Mouse (Mus musculus) liver, embryonic 11.5 days (tissue): ENCODE measurements around the gene Tank. TPM values are rescaled to one million over a fixed set of nuclear protein-coding genes. Genes with fewer than 3 reads are reported as not detected.

Source experiments
- ATAC-seq: fragments of 200-750 bp; cut with Nextera tagmentation; replicated peaks from 2 replicates; pipeline ENCODE4 v1.8.0; 2017; ENCODE audit warnings: moderate number of reproducible peaks, mild to moderate bottlenecking, moderate TSS enrichment, moderate library complexity; ENCODE audit not compliant: low FRiP score
- DNase-seq: peaks from one replicate; pipeline ENCODE4 v3.0.0-alpha.2; 2017; ENCODE audit warnings: low spot score
- H3K27ac ChIP-seq: fragments of 300-500 bp; sonication (generic); 2 replicates; pipeline ENCODE4 v1.5.1; 2014; ENCODE audit warnings: mild to moderate bottlenecking, low read depth, low read length, control low read depth
- H3K27me3 ChIP-seq: fragments of 300-500 bp; sonication (generic); replicated peaks from 2 replicates; pipeline ENCODE4 v1.6.1; 2014; ENCODE audit warnings: low read length, mixed read lengths; ENCODE audit not compliant: control insufficient read depth, insufficient read depth
- H3K36me3 ChIP-seq: fragments of 300-500 bp; sonication (generic); 2 replicates; pipeline ENCODE4 v1.6.1; 2014; ENCODE audit warnings: mild to moderate bottlenecking, low read length, moderate library complexity, mixed read lengths; ENCODE audit not compliant: control insufficient read depth, insufficient read depth
- H3K4me1 ChIP-seq: fragments of 300-500 bp; sonication (generic); replicated peaks from 2 replicates; pipeline ENCODE4 v1.6.1; 2014; ENCODE audit warnings: low read length, mixed read lengths; ENCODE audit not compliant: control insufficient read depth, insufficient read depth
- H3K4me2 ChIP-seq: fragments of 300-500 bp; sonication (generic); 2 replicates; pipeline ENCODE4 v1.6.1; 2014; ENCODE audit warnings: mild to moderate bottlenecking, control low read depth, moderate library complexity
- H3K4me3 ChIP-seq: fragments of 300-500 bp; sonication (generic); 2 replicates; pipeline ENCODE4 v1.5.1; 2014; ENCODE audit warnings: low read depth, low read length, control low read depth
- H3K9ac ChIP-seq: fragments of 300-500 bp; sonication (generic); 2 replicates; pipeline ENCODE4 v1.6.1; 2014; ENCODE audit warnings: low read depth, low read length, control low read depth
- H3K9me3 ChIP-seq: fragments of 300-500 bp; sonication (generic); 2 replicates; pipeline ENCODE4 v1.6.1; 2016; ENCODE audit warnings: low read length, inconsistent platforms, mixed read lengths; ENCODE audit not compliant: control insufficient read depth
- WGBS: fragments of 180-500 bp; shearing (Covaris S2); extraction: QIAGEN DNeasy Blood & Tissue Kit; methylation state at CpG from one replicate; pipeline ENCODE4 v1.1.7; 2014; 5-methylcytosine and 5-hydroxymethylcytosine counted together
- polyA plus RNA-seq: library from polyadenylated mRNA; unstranded; fragments of >200 nt; fragmentation: Nextera tagmentation; extraction: Ambion mirVana; gene quantifications from 2 replicates; pipeline ENCODE4 v1.2.1, GENCODE M21; 2014

The Tank gene
- polyA plus RNA-seq, 1 experiment from 2014 or later = 34.0 TPM

DNA sequence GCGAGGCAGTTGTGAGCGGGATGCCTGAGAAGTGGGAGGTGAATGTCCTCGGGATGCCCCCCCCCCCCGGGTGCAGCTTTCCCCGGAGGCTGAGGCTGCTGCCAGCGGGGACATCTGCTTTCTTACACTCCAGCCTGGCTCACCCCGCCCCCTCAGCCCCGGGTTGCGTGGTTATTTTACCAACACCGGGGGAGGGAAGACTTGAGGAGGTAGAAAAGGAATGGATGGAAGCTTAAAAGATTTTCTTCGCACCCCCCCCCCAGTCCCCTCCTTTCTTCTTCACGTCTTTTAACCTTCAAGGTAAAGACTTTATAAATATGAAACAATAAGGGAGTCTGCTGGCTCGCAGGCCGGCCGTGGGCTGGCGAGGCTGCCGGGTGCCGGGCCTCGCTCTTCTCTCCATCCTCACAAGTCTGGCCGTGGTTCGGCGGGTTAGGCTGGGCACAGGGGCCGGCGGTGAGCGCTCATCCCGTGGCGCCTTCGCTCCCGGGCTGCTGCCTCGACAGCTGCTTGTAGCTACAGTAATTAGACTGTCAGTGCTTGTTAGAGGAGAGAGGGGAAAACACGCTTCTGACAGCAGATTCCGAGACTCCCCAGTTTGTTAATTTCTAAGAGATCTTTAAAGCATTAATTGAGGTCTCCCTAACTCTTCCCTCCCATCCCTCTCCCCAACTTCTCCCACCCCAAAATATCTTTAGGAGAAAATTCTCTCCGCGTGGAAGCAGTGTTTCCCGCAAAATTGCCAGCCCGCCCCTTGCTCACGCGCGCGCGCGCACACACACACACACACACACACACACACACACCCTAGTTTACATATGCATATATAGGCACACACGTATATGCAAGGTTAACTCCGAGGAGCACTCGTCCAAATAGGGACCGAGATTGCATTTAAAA, 77.2 kb downstream of the Tank start:
- DNase-seq (peak; percentile 50), ATAC-seq (peak; percentile 44)
- no peaks in the 10 kb centered on the region for H3K9me3 ChIP-seq
- no peak overlapping the region for H3K27ac ChIP-seq
- H3K4me1 ChIP-seq = peaks cover 6% of the 10 kb centered on the region
- 2% methylated on average over 45 of the region's 46 CpGs for WGBS
- H3K36me3 ChIP-seq = no peaks in the 10 kb centered on the region
- H3K27me3 ChIP-seq = peaks cover 5% of the 10 kb centered on the region
- peak overlapping the region; percentile 61 for H3K9ac ChIP-seq
- peak overlapping the region; percentile 98 for H3K4me2 ChIP-seq
- H3K4me3 ChIP-seq = peak overlapping the region; percentile 59

DNA sequence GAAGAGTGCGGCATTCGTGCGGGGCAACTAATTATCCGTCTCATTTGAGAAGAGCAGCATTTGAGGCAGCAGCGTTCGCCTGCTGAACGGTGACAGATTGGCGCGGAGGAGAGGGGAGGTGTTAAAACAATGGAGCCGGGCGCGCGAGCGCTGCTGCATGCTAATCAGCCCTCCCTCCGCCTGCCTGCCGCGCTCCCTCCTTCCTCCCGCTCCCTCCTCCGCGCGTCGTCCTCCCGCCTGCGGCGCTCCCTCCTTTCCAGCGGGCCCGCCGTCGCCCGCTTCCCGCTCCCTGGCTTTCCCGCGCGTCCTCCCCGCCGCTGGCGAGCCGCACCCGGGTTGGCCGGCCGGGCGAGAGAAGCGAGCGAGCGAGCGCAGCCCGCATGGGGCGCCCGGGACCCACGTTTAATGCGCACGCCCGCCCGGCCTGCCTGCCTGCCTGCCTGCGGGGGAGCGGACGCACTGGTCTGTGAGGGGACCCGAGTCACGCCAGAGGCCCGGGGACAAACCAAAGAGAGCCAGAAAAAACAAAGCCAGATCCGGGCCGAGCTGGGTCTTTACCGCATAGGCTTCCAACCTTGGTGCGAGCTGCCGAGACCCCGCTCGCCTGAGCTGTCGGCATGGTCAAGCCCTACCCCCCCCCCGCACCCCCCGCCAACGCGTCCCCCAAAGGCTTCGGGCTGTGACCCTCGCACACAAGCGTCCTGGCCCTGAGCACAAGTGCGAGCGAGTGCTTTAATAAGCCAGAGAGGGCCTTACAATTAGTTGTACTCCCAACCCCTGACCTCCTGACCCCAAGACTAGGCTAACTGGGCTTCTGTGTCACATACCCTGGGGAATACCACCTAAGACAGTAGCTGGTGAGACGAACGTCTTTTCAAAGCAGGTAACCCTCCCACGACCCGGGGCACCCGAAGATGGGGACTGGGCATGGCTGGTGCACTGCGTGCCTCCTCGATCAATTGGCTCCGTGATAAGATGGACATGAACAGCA, 78.3 kb downstream of the Tank start:
- no peak overlapping the region for H3K27ac ChIP-seq
- peaks cover 6% of the 10 kb centered on the region for H3K4me1 ChIP-seq
- H3K27me3 ChIP-seq = peaks cover 5% of the 10 kb centered on the region
- DNase-seq (peak; percentile 76), ATAC-seq (peak; percentile 82)
- no peaks in the 10 kb centered on the region for H3K9me3 ChIP-seq
- peak overlapping the region; percentile 61 for H3K9ac ChIP-seq
- peak overlapping the region; percentile 98 for H3K4me2 ChIP-seq
- no peaks in the 10 kb centered on the region for H3K36me3 ChIP-seq
- peak overlapping the region; percentile 59 for H3K4me3 ChIP-seq
- WGBS = 2% methylated on average over 73 of the region's 85 CpGs

DNA sequence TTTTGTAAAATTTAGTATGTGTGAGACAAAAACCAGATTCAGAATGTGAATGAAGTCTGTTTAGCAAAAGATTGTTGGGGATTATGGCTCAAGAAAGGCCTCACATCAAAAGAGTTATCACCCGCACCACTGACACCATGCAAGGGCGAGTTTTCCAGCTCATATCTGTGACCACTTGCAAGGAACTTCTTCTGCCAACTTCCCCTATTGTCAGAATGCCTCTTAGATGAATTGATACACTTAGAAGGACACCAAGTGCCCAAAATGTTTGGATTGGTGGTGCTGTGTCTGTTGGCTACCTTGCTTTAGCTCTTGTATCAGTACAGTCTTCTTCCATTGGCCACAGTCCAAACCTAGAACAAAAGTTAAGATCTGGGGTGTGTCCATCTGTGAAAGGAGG, 80.9 kb downstream of the Tank start:
- H3K27me3 ChIP-seq = peaks cover 5% of the 10 kb centered on the region
- H3K9ac ChIP-seq = no peak overlapping the region
- WGBS = 56% methylated on average over 2 of the region's 2 CpGs
- ATAC-seq (no peak), DNase-seq (no peak)
- H3K4me3 ChIP-seq = no peak overlapping the region
- H3K9me3 ChIP-seq = no peaks in the 10 kb centered on the region
- H3K36me3 ChIP-seq = no peaks in the 10 kb centered on the region
- H3K4me2 ChIP-seq = no peak overlapping the region
- H3K27ac ChIP-seq = no peak overlapping the region
- peaks cover 6% of the 10 kb centered on the region for H3K4me1 ChIP-seq

DNA sequence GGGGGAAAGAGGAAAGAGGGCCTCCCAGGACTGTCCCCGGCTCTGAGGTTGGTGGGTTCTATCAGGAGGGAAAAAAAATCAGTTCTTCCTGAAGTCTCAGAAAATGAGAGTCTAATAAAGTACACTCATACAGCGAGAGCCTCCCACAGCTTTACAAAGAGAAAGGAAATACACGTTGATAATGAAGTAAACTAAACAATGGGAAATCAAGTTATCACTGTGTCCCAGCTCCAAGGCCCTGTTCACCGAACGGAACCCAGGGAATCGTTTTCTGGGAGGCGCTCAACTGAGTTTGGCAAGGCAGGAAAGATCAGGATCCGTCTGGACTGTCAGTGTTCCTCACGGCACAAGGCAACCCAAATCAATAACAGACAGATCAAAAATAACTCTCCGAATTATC, 84.4 kb downstream of the Tank start:
- no peak overlapping the region for H3K27ac ChIP-seq
- no peaks in the 10 kb centered on the region for H3K36me3 ChIP-seq
- DNase-seq = no peak
- no peak overlapping the region for H3K9ac ChIP-seq
- no peaks in the 10 kb centered on the region for H3K27me3 ChIP-seq
- H3K9me3 ChIP-seq = no peaks in the 10 kb centered on the region
- H3K4me3 ChIP-seq = no peak overlapping the region
- ATAC-seq = no peak
- H3K4me2 ChIP-seq = no peak overlapping the region
- H3K4me1 ChIP-seq = no peaks in the 10 kb centered on the region
- 72% methylated on average over 10 of the region's 10 CpGs for WGBS

GRCm38 (mm10) chr2:61663573-61664241, 85.3 kb downstream of the Tank start:
- no peaks in the 10 kb centered on the region for H3K27me3 ChIP-seq
- H3K27ac ChIP-seq = no peak overlapping the region
- no peaks in the 10 kb centered on the region for H3K36me3 ChIP-seq
- no peak overlapping the region for H3K9ac ChIP-seq
- 72% methylated on average over 10 of the region's 10 CpGs for WGBS
- DNase-seq (no peak), ATAC-seq (no peak)
- H3K9me3 ChIP-seq = no peaks in the 10 kb centered on the region
- H3K4me3 ChIP-seq = no peak overlapping the region
- H3K4me2 ChIP-seq = no peak overlapping the region
- H3K4me1 ChIP-seq = no peaks in the 10 kb centered on the region

GRCm38 (mm10) chr2:61667420-61667819, 89.0 kb downstream of the Tank start:
- Histone ChIP-seq H3K4me2 (no peak overlapping the region), H3K36me3 (no peaks in the 10 kb centered on the region), H3K27me3 (no peaks in the 10 kb centered on the region), H3K9ac (no peak overlapping the region), H3K9me3 (no peaks in the 10 kb centered on the region), H3K27ac (no peak overlapping the region), H3K4me1 (no peaks in the 10 kb centered on the region), H3K4me3 (no peak overlapping the region)
- 82% methylated on average over 7 of the region's 7 CpGs for WGBS
- DNase-seq (no peak), ATAC-seq (no peak)

DNA sequence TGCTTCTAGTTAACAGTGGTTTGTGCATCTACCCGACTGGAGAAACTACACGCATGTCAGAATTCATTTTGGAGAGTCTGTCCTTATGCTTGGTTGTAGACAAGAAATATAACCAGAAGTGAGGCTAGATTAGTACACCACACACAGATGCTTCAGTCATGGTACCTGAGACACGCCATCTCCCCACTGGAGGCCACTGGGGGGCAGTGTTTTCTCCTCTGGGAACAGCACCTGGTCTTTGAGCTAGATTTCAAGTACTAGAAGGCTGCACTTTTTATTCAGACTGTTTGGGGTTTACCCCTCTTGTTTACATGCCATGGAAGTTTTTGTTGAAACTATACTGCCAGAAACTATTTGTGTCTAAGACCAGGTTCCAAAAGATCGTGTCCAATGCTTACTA, 89.9 kb downstream of the Tank start:
- Histone ChIP-seq H3K4me3 (no peak overlapping the region), H3K36me3 (no peaks in the 10 kb centered on the region), H3K27ac (no peak overlapping the region), H3K9ac (no peak overlapping the region), H3K9me3 (no peaks in the 10 kb centered on the region), H3K4me1 (no peaks in the 10 kb centered on the region), H3K4me2 (no peak overlapping the region), H3K27me3 (no peaks in the 10 kb centered on the region)
- DNase-seq (no peak), ATAC-seq (no peak)
- 25% methylated on average over 4 of the region's 4 CpGs for WGBS

DNA sequence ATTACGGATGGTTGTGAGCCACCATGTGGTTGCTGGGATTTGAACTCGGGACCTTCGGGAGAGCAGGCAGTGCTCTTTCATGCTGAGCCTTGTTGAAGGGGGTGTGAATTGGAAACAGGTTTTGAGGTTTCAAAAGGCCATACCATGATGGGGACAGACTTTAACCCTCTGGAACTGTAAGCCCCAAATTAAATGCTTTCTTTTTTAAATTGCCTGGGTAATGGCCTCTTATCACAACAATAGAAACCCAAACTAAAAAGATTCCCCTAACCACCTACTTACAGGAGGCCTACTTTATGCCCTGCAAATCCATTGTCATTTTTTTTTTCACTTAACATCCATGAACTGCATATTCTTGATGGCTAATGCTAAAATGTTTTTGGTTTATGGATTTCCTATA, 96.2 kb downstream of the Tank start:
- H3K4me1 ChIP-seq = no peaks in the 10 kb centered on the region
- no peak overlapping the region for H3K4me2 ChIP-seq
- no peaks in the 10 kb centered on the region for H3K27me3 ChIP-seq
- DNase-seq (no peak), ATAC-seq (no peak)
- H3K4me3 ChIP-seq = no peak overlapping the region
- no peak overlapping the region for H3K9ac ChIP-seq
- 85% methylated on average over 3 of the region's 3 CpGs for WGBS
- H3K27ac ChIP-seq = no peak overlapping the region
- H3K9me3 ChIP-seq = no peaks in the 10 kb centered on the region
- H3K36me3 ChIP-seq = no peaks in the 10 kb centered on the region
